Mouse (Mus musculus) neural tube, embryonic 10.5 days (tissue): ENCODE results near the gene Susd6.

Experiments used
- DNase-seq: peaks from one replicate; pipeline ENCODE4 v3.0.0-alpha.2; 2017; ENCODE audit warnings: low spot score; ENCODE audit errors: extremely low spot score

The Susd6 gene

GRCm38 (mm10) chr12:80789849-80790694 lies at the start of gene Susd6:
TSS of gene Susd6 (plus strand) at chr12:80790510.
- peak; percentile 99 for DNase-seq

DNA sequence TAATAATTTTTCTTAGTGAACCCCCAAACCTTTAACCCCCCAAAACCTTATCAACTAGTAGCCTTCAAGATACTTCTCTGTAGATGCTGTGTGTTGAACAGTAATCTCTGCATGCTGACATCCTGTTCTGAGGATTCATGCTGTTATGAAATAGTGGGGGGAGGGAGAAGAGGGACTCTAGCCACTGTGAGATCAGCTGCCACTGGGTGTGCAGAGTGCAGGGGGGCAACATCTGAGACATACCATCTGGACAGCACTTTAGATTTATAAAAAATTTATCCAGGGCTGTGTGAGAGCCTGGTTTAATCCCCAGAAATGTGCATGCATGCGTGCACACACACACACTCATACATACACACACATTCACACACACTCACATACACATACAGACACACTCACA lies 45.7 kb upstream of the Susd6 start:
- no peak for DNase-seq

GRCm38 (mm10) chr12:80746031-80746813 lies 44.1 kb upstream of the Susd6 start:
- DNase-seq = no peak

GRCm38 (mm10) chr12:80751556-80751955 lies 38.8 kb upstream of the Susd6 start:
- DNase-seq = no peak

- peak; percentile 81 for DNase-seq
Measured at GRCm38 (mm10) chr12:80757751-80758558, 32.4 kb upstream of the Susd6 start.

DNA sequence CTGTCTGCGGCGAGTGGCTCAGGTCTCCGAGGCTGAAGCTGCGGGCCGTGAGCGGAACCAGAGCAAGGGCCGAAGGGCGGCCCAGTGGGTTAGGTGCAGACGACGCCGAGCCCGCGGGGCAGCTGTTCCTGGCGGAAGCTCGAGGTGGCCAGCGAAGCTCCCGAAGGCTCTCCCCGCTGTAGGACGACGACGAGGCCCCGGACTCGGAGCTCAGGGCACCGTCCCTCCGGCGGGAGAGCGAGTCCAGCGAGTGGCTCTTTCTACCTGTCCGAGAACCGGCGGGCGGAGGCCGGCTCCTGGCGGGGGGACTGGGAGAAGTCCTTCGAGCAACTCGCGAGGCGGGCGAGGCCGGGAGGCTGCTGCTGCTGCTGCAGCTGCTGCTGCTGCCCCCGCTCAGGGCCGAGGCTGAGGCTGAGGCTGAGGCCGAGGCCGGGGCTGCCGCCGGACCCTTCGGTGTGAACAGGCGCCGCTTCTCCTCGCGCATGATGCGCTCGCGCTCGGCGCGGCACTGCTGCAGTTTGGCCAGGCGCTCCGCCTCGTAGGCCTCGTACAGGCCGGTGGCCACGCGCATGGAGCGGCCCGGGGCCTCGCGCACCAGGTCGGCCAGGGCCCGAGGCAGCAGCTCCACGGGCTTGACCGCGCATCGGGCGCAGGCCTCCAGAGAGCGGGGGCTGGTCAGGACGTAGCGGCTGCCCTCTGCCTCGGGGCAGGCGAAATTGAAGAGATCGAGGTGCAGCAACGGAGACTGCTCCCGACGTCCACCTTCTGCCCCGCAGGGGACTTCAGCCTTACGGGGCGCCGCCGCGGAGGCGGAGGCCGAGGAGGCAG lies 31.5 kb upstream of the Susd6 start:
- DNase-seq = peak; percentile 77

DNA sequence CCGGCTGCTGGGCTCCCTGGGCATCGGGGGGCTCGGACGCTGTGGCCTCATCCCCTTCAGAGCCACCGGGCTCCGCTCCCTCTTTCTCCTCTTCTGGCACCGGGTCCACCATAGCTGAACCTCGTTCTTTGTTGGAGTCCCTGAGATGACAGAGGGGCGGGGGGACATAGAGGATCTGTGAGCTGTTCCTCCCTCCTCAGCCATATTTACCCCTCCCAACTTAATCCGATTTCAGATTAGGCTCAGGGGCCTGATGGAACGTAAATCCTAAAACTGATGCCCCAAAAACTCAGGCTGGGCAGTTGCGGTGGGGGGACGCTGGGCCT lies 31.0 kb upstream of the Susd6 start:
- DNase-seq = no peak

DNA sequence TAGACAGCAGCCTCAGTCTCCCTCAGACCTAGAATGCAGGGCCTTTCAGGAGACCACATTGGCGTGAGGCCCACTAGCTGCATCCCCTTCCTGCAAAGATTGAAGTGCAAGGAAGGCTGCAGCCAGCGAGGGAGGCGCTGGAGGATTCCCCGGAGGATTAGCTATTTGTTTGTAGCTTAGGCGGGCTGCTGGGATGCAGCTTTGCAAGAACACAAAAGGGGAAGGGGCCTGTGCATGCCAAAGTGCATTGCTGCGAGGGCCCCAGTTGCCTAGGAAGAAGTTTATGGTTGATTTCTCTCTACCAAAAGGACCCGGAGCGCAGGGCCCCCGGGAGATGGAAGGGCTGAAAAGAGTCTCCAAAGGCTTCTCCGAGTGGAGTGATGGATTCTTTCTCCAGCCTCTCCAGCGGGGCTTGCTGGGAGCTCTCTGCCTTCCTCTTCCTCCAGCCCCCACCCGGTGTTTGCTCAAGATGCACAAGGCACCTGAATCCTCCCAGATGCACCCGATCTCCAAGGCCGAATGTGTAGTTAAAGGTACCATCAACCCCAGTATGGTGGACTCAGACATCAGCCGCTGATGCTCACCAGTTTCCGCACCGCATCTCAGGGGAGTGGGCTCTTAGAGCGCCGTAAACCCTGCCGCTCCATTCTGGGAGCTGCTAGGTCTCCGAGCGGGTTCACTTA lies 30.5 kb upstream of the Susd6 start:
- peak; percentile 81 for DNase-seq

DNA sequence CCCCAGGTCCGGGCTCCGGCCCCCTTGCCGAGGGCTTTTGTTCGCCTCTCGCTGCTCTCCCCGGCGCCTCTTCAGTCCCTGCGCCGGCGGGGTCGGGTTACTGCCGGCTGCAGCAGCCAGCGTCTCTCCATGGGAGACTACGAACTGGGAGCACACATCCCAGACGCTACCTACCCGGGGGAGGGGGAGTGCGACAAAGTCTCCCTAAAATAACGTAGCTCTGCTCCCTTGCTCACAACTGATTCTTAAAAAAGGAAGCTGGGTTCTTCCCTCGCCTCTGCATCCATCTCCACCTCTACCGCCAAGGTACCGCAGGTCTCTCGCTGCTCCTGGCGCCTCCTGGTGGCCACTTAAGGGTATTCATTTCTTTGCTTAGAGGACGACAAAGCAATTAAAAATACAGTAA lies 29.9 kb upstream of the Susd6 start, which contains the start of gene Ccdc177:
TSS of gene Ccdc177 (minus strand) at position 292 of the 406 bp plus-strand sequence.
- DNase-seq = no peak

GRCm38 (mm10) chr12:80762982-80763381 lies 27.3 kb upstream of the Susd6 start:
- no peak for DNase-seq

DNA sequence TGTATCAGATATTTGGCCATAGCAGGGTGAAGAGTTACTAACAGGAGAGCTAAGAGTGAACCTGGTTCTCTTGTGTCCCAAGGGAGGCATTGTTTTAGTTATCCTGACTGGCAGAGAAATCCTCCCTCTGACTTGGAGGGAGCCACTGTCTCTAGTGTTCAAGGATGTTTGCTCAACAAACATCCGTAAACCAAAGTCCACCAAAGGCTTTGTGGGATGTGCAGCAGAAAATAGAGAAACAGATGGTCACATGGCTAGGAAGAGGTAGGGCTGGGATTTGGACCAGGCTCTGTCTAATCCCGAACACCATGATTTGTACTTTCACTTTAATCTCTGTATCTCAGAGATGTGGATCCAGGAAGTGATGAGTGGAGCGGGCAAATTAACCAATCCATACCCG lies 26.2 kb upstream of the Susd6 start:
- no peak for DNase-seq

GRCm38 (mm10) chr12:80769697-80770096 lies 20.6 kb upstream of the Susd6 start:
- DNase-seq = peak; percentile 91

DNA sequence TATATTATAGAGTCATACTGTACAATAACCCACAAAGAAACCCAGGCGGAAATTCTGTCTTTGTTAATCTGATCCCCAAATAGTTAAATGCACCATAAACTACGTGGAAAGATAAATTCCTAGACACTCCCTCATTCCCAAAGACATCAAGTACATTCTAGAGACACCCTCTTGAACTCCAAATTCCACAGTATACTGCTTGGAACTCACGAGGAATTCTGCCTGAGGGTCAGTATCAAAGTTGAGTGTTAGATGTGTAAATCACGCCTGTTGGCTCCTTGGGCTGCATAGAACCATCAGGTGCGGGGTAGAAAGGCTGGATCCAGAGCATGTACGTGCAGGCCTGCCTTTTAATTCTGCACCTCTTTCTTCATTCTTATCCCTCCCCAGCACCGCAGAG lies 15.5 kb upstream of the Susd6 start:
- DNase-seq = no peak

DNA sequence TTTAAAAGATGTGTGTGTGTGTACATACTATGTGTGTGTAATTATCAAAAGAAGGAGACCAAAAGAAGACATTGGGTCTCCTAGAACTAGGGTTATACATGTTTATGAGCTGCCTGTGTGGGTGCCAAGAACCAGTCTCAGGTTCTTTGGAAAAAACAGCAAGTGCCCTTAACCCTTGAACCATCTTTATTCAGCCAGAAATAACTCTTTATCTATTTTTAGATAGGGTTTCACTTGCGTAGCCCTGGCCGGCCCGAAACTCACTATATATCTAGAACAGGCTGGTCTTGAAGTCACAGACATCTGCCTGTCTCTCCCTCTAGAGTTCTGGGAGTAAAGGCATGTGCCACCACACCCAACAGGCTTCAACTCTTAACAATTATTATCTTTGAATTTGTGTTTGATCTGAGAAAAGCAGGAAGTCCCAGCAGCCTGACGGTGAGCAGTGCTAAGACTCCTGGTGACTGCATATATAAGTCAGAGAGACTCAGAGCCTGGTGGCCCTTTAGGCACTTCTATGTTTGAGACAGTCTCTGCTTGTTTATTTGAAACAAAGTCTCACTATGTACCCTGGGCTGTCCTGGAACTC lies 14.2 kb upstream of the Susd6 start:
- no peak for DNase-seq

DNA sequence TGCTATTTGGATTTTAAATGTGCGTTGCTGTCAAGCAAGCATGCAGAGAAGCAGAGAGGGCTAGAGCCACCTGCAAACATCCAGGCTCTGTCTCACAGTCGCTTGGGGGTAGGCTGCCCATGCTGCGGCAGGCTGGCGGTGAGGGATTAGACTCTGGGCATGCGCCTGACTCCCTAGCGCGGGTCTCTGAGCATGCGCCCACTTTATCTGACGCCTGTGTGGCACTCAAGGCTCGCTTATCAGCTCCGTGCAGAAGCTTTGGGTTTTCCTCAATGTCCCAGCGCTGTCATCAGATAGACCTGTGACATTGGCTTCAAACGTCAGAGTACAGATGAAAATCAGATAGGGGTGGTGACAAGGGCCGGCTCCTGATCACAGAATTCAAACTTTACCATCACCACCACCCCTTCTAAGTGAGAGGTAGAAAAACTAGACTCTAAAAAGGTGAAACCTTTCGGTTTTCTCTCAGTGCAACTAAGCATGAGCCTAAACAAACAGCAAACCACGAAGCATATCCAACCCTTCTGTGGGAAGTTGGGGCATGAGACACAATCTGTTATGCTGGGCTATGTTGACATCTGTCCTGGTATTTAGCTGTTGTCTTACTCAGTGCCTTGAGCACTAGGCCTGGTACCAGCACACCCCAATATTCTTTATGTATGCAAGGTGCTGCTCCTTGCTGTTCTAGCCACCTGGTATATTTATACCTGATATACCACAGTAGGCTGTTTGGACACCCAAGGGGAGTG lies 11.9 kb upstream of the Susd6 start:
- no peak for DNase-seq

DNA sequence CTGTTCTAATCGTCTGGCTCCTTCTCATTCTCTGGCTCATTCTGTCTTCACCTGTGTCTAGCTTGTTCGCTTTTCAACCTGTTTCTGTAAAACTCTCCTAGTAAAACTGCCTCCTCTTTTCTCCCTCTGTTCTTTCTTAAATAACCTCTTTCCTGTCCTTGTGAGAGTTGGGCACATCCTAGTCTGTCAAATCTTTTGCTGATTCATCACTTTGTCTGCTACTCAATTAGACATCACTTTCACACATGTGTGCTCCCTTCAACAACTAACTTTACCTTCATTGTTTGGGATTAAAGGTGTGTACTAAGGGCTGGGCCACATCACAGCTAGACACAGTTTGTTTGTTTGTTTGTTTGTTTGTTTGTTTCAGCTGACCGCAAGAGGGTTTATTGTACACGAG lies 10.6 kb upstream of the Susd6 start:
- no peak for DNase-seq

- no peak for DNase-seq
Measured at GRCm38 (mm10) chr12:80782190-80782589, 8.1 kb upstream of the Susd6 start.

- no peak for DNase-seq
Measured at GRCm38 (mm10) chr12:80782892-80783291, 7.4 kb upstream of the Susd6 start.

DNA sequence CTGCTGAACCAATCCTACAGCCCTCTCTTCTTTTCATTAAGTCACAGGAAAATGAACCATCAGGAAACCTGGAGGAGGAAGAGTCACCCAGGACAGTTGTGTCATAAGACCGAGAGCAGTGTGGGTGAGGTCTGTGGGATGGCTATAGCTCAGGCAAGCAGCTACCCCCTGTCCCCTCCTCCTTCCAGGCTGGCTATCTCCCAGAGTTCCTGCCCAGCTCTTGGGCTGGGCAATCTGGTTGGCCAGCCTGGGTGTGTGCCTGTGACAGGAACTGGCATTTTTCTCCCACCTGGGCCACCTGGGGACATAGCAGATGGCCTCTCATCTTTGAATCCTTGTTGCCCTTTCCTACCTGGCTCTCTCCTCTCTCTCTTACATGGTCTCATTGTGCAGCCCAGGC lies 6.4 kb upstream of the Susd6 start:
- no peak for DNase-seq
